Mouse (Mus musculus): Measurements from ENCODE around the gene Pex7. TPM values are rescaled to one million over a fixed set of nuclear protein-coding genes. Genes with fewer than 3 reads are reported as not detected.

Pex7 gene
- polyA plus RNA-seq, 1 experiment, result 64.0 TPM

GRCm38 (mm10) chr10:19911583-19911982, 4.1 kb upstream of the Pex7 start:
- no peak overlapping the region for H3K27ac ChIP-seq (replicated peaks; ENCODE audit: low read depth, low read length)
- H3K4me3 ChIP-seq (ENCODE audit: insufficient read depth, low read depth, low read length), result no peak overlapping the region
- H3K4me1 ChIP-seq (ENCODE audit: control insufficient read depth, insufficient read depth, insufficient read length, low read length), result no peaks in the 10 kb centered on the region

GRCm38 (mm10) chr10:19910516-19910915, 3.0 kb upstream of the Pex7 start:
- Histone ChIP-seq H3K4me3 (ENCODE audit: insufficient read depth, low read depth, low read length) (no peak overlapping the region), H3K4me1 (ENCODE audit: control insufficient read depth, insufficient read depth, insufficient read length, low read length) (no peaks in the 10 kb centered on the region), H3K27ac (replicated peaks; ENCODE audit: low read depth, low read length) (no peak overlapping the region)

GRCm38 (mm10) chr10:19908076-19908475, 587 bp upstream of the Pex7 start:
- Histone ChIP-seq H3K4me3 (ENCODE audit: insufficient read depth, low read depth, low read length) (no peak overlapping the region), H3K27ac (replicated peaks; ENCODE audit: low read depth, low read length) (no peak overlapping the region)

GRCm38 (mm10) chr10:19904077-19904820, 3.2 kb downstream of the Pex7 start:
- H3K27ac ChIP-seq (replicated peaks; ENCODE audit: low read depth, low read length), result no peak overlapping the region
- no peaks in the 10 kb centered on the region for H3K4me1 ChIP-seq (ENCODE audit: control insufficient read depth, insufficient read depth, insufficient read length, low read length)
- no peak overlapping the region for H3K4me3 ChIP-seq (ENCODE audit: insufficient read depth, low read depth, low read length)

More at GRCm38 (mm10) chr10:19908076-19908475, 587 bp upstream of the Pex7 start:
- H3K4me1 ChIP-seq (ENCODE audit: control insufficient read depth, insufficient read depth, insufficient read length, low read length), result no peaks in the 10 kb centered on the region

- H3K27ac ChIP-seq (replicated peaks; ENCODE audit: low read depth, low read length), result no peak overlapping the region
- H3K4me3 ChIP-seq (ENCODE audit: insufficient read depth, low read depth, low read length), result no peak overlapping the region
- no peaks in the 10 kb centered on the region for H3K4me1 ChIP-seq (ENCODE audit: control insufficient read depth, insufficient read depth, insufficient read length, low read length)
These were observed 5.5 kb downstream of the Pex7 start for GRCm38 (mm10) chr10:19901992-19902391.

GRCm38 (mm10) chr10:19900191-19900590, 7.3 kb downstream of the Pex7 start:
- no peaks in the 10 kb centered on the region for H3K4me1 ChIP-seq (ENCODE audit: control insufficient read depth, insufficient read depth, insufficient read length, low read length)
- no peak overlapping the region for H3K4me3 ChIP-seq (ENCODE audit: insufficient read depth, low read depth, low read length)
- H3K27ac ChIP-seq (replicated peaks; ENCODE audit: low read depth, low read length), result no peak overlapping the region

- no peak overlapping the region for H3K27ac ChIP-seq (replicated peaks; ENCODE audit: low read depth, low read length)
- H3K4me3 ChIP-seq (ENCODE audit: insufficient read depth, low read depth, low read length), result no peak overlapping the region
- H3K4me1 ChIP-seq (ENCODE audit: control insufficient read depth, insufficient read depth, insufficient read length, low read length), result no peaks in the 10 kb centered on the region
These were observed 13.5 kb downstream of the Pex7 start for GRCm38 (mm10) chr10:19893976-19894375.

- Histone ChIP-seq H3K4me3 (ENCODE audit: insufficient read depth, low read depth, low read length) (no peak overlapping the region), H3K27ac (replicated peaks; ENCODE audit: low read depth, low read length) (no peak overlapping the region)
These were observed 14.3 kb downstream of the Pex7 start for GRCm38 (mm10) chr10:19893146-19893545.

GRCm38 (mm10) chr10:19891686-19892085, 15.8 kb downstream of the Pex7 start:
- no peaks in the 10 kb centered on the region for H3K4me1 ChIP-seq (ENCODE audit: control insufficient read depth, insufficient read depth, insufficient read length, low read length)
- H3K4me3 ChIP-seq (ENCODE audit: insufficient read depth, low read depth, low read length), result no peak overlapping the region
- no peak overlapping the region for H3K27ac ChIP-seq (replicated peaks; ENCODE audit: low read depth, low read length)

More at GRCm38 (mm10) chr10:19893146-19893545, 14.3 kb downstream of the Pex7 start:
- no peaks in the 10 kb centered on the region for H3K4me1 ChIP-seq (ENCODE audit: control insufficient read depth, insufficient read depth, insufficient read length, low read length)

DNA sequence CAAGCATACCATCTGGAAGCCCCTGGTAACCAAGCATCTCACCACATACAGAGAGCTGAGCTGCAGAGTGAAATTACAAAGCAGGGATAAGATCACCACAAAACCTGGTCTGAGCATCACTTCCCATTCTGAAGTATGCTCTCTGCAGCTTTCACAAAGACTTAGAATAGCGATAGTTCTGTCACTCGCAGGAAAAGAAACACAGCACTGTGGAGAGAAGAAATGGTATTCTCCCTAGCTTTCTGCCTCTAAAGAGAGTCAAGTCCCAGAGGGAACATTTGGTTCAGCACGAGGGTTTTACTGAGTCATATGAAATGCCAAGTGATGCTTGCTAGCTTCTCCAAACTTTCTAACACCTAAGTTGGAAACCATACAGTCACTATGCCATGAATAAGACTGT, 17.6 kb downstream of the Pex7 start:
- Histone ChIP-seq H3K4me3 (ENCODE audit: insufficient read depth, low read depth, low read length) (no peak overlapping the region), H3K4me1 (ENCODE audit: control insufficient read depth, insufficient read depth, insufficient read length, low read length) (no peaks in the 10 kb centered on the region), H3K27ac (replicated peaks; ENCODE audit: low read depth, low read length) (no peak overlapping the region)

GRCm38 (mm10) chr10:19886249-19886648, 21.2 kb downstream of the Pex7 start:
- Histone ChIP-seq H3K4me3 (ENCODE audit: insufficient read depth, low read depth, low read length) (no peak overlapping the region), H3K27ac (replicated peaks; ENCODE audit: low read depth, low read length) (no peak overlapping the region), H3K4me1 (ENCODE audit: control insufficient read depth, insufficient read depth, insufficient read length, low read length) (no peaks in the 10 kb centered on the region)

DNA sequence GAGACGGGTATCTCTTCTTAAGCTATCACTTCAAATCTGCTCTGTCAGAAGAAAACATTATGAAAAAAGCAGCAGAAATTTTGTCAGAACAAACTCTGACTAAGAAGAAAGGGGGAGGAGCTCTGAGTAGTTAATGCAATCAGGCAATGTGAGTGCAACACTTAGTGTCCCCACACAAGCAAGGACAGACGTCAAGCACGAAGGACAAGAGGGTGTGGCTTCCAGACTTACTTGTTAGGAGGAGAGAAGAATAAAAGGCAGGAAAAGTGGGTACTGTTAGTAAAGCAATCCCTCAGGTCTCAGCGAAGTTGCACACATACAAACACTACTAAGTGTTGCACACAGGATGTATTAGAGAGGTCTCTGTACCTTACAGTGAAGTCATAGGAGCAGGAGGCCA, 23.1 kb downstream of the Pex7 start:
- H3K4me1 ChIP-seq (ENCODE audit: control insufficient read depth, insufficient read depth, insufficient read length, low read length), result no peaks in the 10 kb centered on the region
- H3K27ac ChIP-seq (replicated peaks; ENCODE audit: low read depth, low read length), result no peak overlapping the region
- H3K4me3 ChIP-seq (ENCODE audit: insufficient read depth, low read depth, low read length), result no peak overlapping the region

DNA sequence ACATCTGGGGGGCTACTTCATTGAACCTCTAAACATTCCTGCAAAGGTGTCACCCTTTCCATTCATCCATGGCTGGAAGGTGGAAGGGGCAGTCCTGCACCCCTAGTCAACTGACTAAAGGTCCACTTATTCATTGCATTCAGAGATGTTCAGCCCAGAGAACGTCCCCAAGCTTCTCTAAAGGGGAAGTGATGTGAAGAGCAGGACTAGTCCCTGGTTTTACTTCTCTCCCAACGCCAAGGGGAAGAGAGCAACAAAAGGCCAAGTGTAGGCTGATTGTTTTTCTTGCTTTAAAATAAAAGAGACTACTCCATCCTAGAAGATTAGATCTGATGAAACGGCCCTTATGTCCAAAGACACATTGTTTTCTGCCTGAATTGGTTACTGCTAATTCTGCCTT, 27.1 kb downstream of the Pex7 start:
- H3K27ac ChIP-seq (replicated peaks; ENCODE audit: low read depth, low read length), result no peak overlapping the region
- no peak overlapping the region for H3K4me3 ChIP-seq (ENCODE audit: insufficient read depth, low read depth, low read length)
- H3K4me1 ChIP-seq (ENCODE audit: control insufficient read depth, insufficient read depth, insufficient read length, low read length), result no peaks in the 10 kb centered on the region

- Histone ChIP-seq H3K4me3 (ENCODE audit: insufficient read depth, low read depth, low read length) (no peak overlapping the region), H3K4me1 (ENCODE audit: control insufficient read depth, insufficient read depth, insufficient read length, low read length) (no peaks in the 10 kb centered on the region), H3K27ac (replicated peaks; ENCODE audit: low read depth, low read length) (no peak overlapping the region)
These were observed 28.3 kb downstream of the Pex7 start for GRCm38 (mm10) chr10:19879161-19879560.

GRCm38 (mm10) chr10:19877679-19878078, 29.8 kb downstream of the Pex7 start:
- no peaks in the 10 kb centered on the region for H3K4me1 ChIP-seq (ENCODE audit: control insufficient read depth, insufficient read depth, insufficient read length, low read length)
- H3K4me3 ChIP-seq (ENCODE audit: insufficient read depth, low read depth, low read length), result no peak overlapping the region

DNA sequence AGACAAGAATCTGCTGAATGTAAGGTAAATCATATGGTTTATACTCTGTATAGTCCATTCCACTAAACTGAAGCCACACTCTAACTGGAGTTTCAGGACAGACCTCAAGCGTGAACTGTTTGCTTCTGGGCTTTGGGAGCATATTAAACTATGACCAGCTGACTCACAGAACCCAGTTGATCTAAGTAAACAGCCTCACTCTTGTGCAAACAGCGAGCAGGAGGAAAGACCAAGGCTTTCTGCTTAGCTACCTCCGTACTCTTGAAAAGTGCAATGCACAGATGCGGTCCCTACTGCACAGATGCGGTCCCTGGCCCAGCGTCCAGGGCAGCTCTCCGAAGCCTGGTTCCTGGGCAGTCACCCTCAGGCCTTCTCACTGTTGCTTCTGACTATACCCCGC, 30.2 kb downstream of the Pex7 start:
- no peaks in the 10 kb centered on the region for H3K4me1 ChIP-seq (ENCODE audit: control insufficient read depth, insufficient read depth, insufficient read length, low read length)
- H3K27ac ChIP-seq (replicated peaks; ENCODE audit: low read depth, low read length), result no peak overlapping the region
- H3K4me3 ChIP-seq (ENCODE audit: insufficient read depth, low read depth, low read length), result no peak overlapping the region

More at GRCm38 (mm10) chr10:19877679-19878078, 29.8 kb downstream of the Pex7 start:
- no peak overlapping the region for H3K27ac ChIP-seq (replicated peaks; ENCODE audit: low read depth, low read length)

All from brown adipose tissue, adult 24 weeks (tissue).